Mouse (Mus musculus) C2C12 (cell line): Measurements from ENCODE around the gene Fam193a. TPM values are rescaled to one million over a fixed set of nuclear protein-coding genes. Genes with fewer than 3 reads are reported as not detected.

ENCODE experiments used
- H3K27me3 ChIP-seq: one replicate; pipeline ENCODE4 v1.6.1; 2011; ENCODE audit not compliant: control insufficient read depth, insufficient read depth, insufficient read length
- H3K36me3 ChIP-seq: one replicate; pipeline ENCODE4 v1.6.1; 2011; ENCODE audit not compliant: control insufficient read depth, insufficient read depth
- H3K4me3 ChIP-seq: one replicate; pipeline ENCODE4 v1.5.1; 2011; ENCODE audit warnings: mild to moderate bottlenecking, control low read depth; ENCODE audit not compliant: poor library complexity, insufficient read depth, severe bottlenecking
- H3K79me2 ChIP-seq: one replicate; pipeline ENCODE4 v1.6.1; 2011; ENCODE audit not compliant: control insufficient read depth, insufficient read depth
- H3K79me3 ChIP-seq: one replicate; pipeline ENCODE4 v1.6.1; 2011; ENCODE audit warnings: low read depth, control low read depth
- H3ac ChIP-seq: one replicate; pipeline ENCODE3; 2011; ENCODE audit warnings: low read depth; ENCODE audit not compliant: control insufficient read depth, insufficient read length
- CEBPB ChIP-seq: IDR thresholded peaks from one replicate; pipeline ENCODE4 v1.6.1; 2011; ENCODE audit warnings: low read depth, mild to moderate bottlenecking, control low read depth, moderate library complexity
- CTCF ChIP-seq: IDR thresholded peaks from one replicate; pipeline ENCODE4 v1.5.1; 2011; ENCODE audit not compliant: control insufficient read depth, insufficient read depth, insufficient read length
- FOSL1 ChIP-seq: IDR thresholded peaks from one replicate; pipeline ENCODE4 v1.8.0; 2011; ENCODE audit warnings: mild to moderate bottlenecking, low read length; ENCODE audit not compliant: poor library complexity, insufficient read depth, severe bottlenecking
- MAX ChIP-seq: IDR thresholded peaks from one replicate; pipeline ENCODE4 v1.6.1; 2011; ENCODE audit warnings: mild to moderate bottlenecking, control low read depth
- MYOD1 ChIP-seq: IDR thresholded peaks from one replicate; pipeline ENCODE4 v1.6.1; 2011; ENCODE audit warnings: low read depth; ENCODE audit not compliant: control insufficient read depth, insufficient read length
- MYOG ChIP-seq: IDR thresholded peaks from one replicate; pipeline ENCODE4 v1.6.1; 2011; ENCODE audit not compliant: control insufficient read depth, insufficient read length; ENCODE audit errors: extremely low read depth
- USF1 ChIP-seq: IDR thresholded peaks from one replicate; pipeline ENCODE4 v1.6.1; 2011; ENCODE audit warnings: low read depth, mild to moderate bottlenecking, control low read depth, moderate library complexity
- polyA plus RNA-seq: library from polyadenylated mRNA; unstranded; fragments of >200 nt; fragmentation: generic; extraction: Trizol; gene quantifications from one replicate; pipeline ENCODE4 v1.2.1, GENCODE M21; 2012; ENCODE audit warnings: missing spikeins

The Fam193a gene
- polyA plus RNA-seq, 1 experiment, result 11.4 TPM

DNA sequence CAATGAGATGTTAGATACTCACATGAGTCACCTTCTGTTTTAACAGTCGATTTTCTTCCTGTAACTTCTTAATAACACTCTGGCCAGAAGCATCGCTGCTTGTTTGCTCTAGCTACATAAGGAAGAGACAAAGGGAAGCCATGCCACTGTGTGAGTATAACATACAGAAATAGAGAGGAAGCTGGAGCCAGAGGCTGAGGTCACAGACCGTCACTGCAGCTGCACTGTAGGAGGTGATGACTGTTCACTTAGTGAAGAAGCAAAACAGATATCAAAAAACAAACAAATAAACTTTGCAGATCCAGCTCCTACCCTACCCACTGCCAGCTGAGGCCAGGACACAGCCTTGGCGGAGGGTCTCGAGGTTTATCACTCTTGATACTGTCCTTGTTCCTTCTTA, 131.2 kb downstream of the Fam193a start:
- Histone ChIP-seq H3ac (no peak overlapping the region), H3K79me2 (no peaks in the 10 kb centered on the region), H3K79me3 (no peaks in the 10 kb centered on the region), H3K27me3 (no peaks in the 10 kb centered on the region), H3K36me3 (peaks cover 31% of the 10 kb centered on the region), H3K4me3 (no peak overlapping the region)
- no peak for TF ChIP-seq CTCF

- TF ChIP-seq CTCF, result no peak
- H3K79me3 ChIP-seq, result no peaks in the 10 kb centered on the region
- peaks cover 25% of the 10 kb centered on the region for H3K36me3 ChIP-seq
- no peaks in the 10 kb centered on the region for H3K79me2 ChIP-seq
- H3K4me3 ChIP-seq, result no peak overlapping the region
- no peak overlapping the region for H3ac ChIP-seq
- H3K27me3 ChIP-seq, result no peaks in the 10 kb centered on the region
These were observed 131.9 kb downstream of the Fam193a start for GRCm38 (mm10) chr5:34501588-34501987.

GRCm38 (mm10) chr5:34502411-34502810, 132.7 kb downstream of the Fam193a start:
- Histone ChIP-seq H3K4me3 (no peak overlapping the region), H3K27me3 (no peaks in the 10 kb centered on the region), H3K79me2 (no peaks in the 10 kb centered on the region), H3K79me3 (no peaks in the 10 kb centered on the region), H3K36me3 (peaks cover 20% of the 10 kb centered on the region), H3ac (no peak overlapping the region)
- TF ChIP-seq MYOG (no peak), CEBPB (no peak), CTCF (no peak), MYOD1 (no peak), USF1 (no peak), FOSL1 (no peak), MAX (no peak)

- no peak overlapping the region for H3ac ChIP-seq
- no peaks in the 10 kb centered on the region for H3K27me3 ChIP-seq
- H3K79me2 ChIP-seq, result no peaks in the 10 kb centered on the region
- no peaks in the 10 kb centered on the region for H3K79me3 ChIP-seq
- TF ChIP-seq MYOG (no peak), FOSL1 (no peak), CTCF (no peak), CEBPB (no peak), USF1 (no peak), MAX (no peak), MYOD1 (no peak)
- H3K4me3 ChIP-seq, result no peak overlapping the region
- H3K36me3 ChIP-seq, result peaks cover 20% of the 10 kb centered on the region
These were observed 133.1 kb downstream of the Fam193a start for GRCm38 (mm10) chr5:34502821-34503220.

- no peak overlapping the region for H3ac ChIP-seq
- peaks cover 15% of the 10 kb centered on the region for H3K79me2 ChIP-seq
- H3K79me3 ChIP-seq, result no peaks in the 10 kb centered on the region
- TF ChIP-seq USF1 (no peak), MYOD1 (no peak), FOSL1 (no peak), CTCF (no peak), MAX (no peak), MYOG (no peak), CEBPB (no peak)
- no peaks in the 10 kb centered on the region for H3K36me3 ChIP-seq
- H3K4me3 ChIP-seq, result no peak overlapping the region
- no peaks in the 10 kb centered on the region for H3K27me3 ChIP-seq
These were observed 142.8 kb downstream of the Fam193a start for GRCm38 (mm10) chr5:34512486-34512885.

- H3K79me2 ChIP-seq, result peaks cover 15% of the 10 kb centered on the region
- H3K36me3 ChIP-seq, result no peaks in the 10 kb centered on the region
- no peaks in the 10 kb centered on the region for H3K79me3 ChIP-seq
- H3K4me3 ChIP-seq, result peak within 1 kb of the TSS; percentile 71
- peak; percentile 8 for TF ChIP-seq MAX
- no peak for TF ChIP-seq USF1
- H3ac ChIP-seq, result peak within 1 kb of the TSS; percentile 93
- H3K27me3 ChIP-seq, result no peaks in the 10 kb centered on the region
These were observed 143.9 kb downstream of the Fam193a start, which contains the start of gene Tnip2 for GRCm38 (mm10) chr5:34513466-34514217. Tnip2 (minus strand) TSS chr5:34513991.
